Mouse (Mus musculus) Patski (cell line): ENCODE results near the gene Olfml2a. TPM values are rescaled to one million over a fixed set of nuclear protein-coding genes. Genes with fewer than 3 reads are reported as not detected.
"Not testable (repeated sequence)": the region's sequence is repeated elsewhere in the genome, so short reads cannot be mapped to it uniquely, and the experiment has no call there.

Experiments used
- ATAC-seq: fragments of 100-300 bp; one replicate; pipeline ENCODE4 v1.8.0; 2021
- CTCF ChIA-PET: fragments of 350-600 bp; sonication (Branson Sonifier 250); formaldehyde crosslinking; loops from one replicate; lab custom pipeline; 2022; ENCODE audit warnings: inconsistent platforms; lab: Charles Lee
- POLR2A ChIA-PET: fragments of 350-600 bp; sonication (Branson Sonifier 250); formaldehyde crosslinking; loops from one replicate; lab custom pipeline; 2022; ENCODE audit warnings: antibody characterized with exemption, inconsistent platforms; lab: Charles Lee
- DNase-seq: peaks from one replicate; pipeline ENCODE4 v3.0.0-alpha.2; 2011; ENCODE audit warnings: low read depth, low spot score
- H3K27me3 ChIP-seq: fragments of 371-371 bp; one replicate; pipeline ENCODE4 v1.5.1; 2021
- CTCF ChIP-seq: fragments of 100-300 bp; IDR thresholded peaks from one replicate; pipeline ENCODE4 v1.5.1; 2021
- in situ Hi-C: fragments of 300-500 bp; cut with MboI; formaldehyde crosslinking; loops from 3 replicates; pipeline ENCODE4 v1.11.1; 2018; ENCODE audit warnings: low pct_unique_long_range_greater_than_20kb, mixed read lengths
- polyA plus RNA-seq: library from polyadenylated mRNA; unstranded; gene quantifications from one replicate; pipeline ENCODE4 v1.2.3, GENCODE M21; 2021

The Olfml2a gene
- polyA plus RNA-seq, 1 experiment from 2014 or later, result 0.01 TPM

DNA sequence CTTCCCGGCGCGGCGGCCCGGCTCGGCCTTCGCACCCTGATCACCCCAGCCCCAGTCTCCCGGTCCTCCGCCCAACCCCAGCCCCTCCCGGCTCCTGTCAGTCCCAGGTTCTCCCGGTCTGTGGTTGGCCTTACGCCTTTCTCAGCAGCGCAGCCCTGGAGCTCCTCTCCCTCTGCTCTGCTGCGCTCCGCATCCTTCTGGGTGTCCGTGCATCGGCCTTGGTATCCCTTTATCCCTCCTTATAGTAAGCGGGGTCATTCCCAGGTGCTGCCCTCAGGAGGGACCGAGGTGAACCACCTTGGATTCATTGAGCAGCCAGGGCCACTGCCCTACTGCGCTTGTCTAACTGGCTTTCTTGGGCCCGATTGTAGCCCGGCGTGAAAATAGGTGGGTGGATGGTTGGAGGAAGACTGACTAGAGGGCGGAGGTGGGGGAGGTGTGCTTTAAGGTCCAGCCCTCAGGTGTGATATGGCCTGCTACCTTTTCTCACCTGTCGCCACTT, 76.6 kb downstream of the Olfml2a start:
- ChIA-PET CTCF (interaction anchor here (0.7 kb wide), 1 partner anchor 80 kb away, joined by 3 read pairs; no protein-coding TSS in a partner anchor), POLR2A (interaction anchor here (1.9 kb wide), 1 partner anchor 9 kb away, joined by 7 read pairs; no protein-coding TSS in a partner anchor)
- no peak for TF ChIP-seq CTCF
- in situ Hi-C loops, result loop anchor here (10.0 kb wide), 1 partner anchor 364 kb away; the partner anchor contains the start of gene Psmb7
- ATAC-seq (peak; percentile 27), DNase-seq (no peak)
- H3K27me3 ChIP-seq, result no peaks in the 10 kb centered on the region

- H3K27me3 ChIP-seq, result no peaks in the 10 kb centered on the region
- no peak for TF ChIP-seq CTCF
- in situ Hi-C loops, result loop anchor here (10.0 kb wide), 1 partner anchor 364 kb away; the partner anchor contains the start of gene Psmb7
- CTCF ChIA-PET, result interaction anchor here (0.7 kb wide), 1 partner anchor 81 kb away, joined by 3 read pairs; no protein-coding TSS in a partner anchor
- ATAC-seq (no peak), DNase-seq (no peak)
- POLR2A ChIA-PET, result interaction anchor here (1.1 to 1.9 kb wide), 2 partner anchors 10 kb away, joined by 6 to 7 read pairs; no protein-coding TSS in a partner anchor
These were observed 77.2 kb downstream of the Olfml2a start for GRCm38 (mm10) chr2:39008954-39009365.

- DNase-seq, H3K27me3 ChIP-seq, ATAC-seq, in situ Hi-C loops, CTCF ChIA-PET: not testable (repeated sequence)
- POLR2A ChIA-PET, result interaction anchor here (1.0 to 1.7 kb wide), 3 partner anchors 11 to 38 kb away, joined by 3 read pairs; no protein-coding TSS in a partner anchor
These were observed 78.4 kb downstream of the Olfml2a start for GRCm38 (mm10) chr2:39010144-39010543.

- no peak for TF ChIP-seq CTCF
- ChIA-PET CTCF (interaction anchor here (1.4 kb wide), 1 partner anchor 20 kb away, joined by 3 read pairs; no protein-coding TSS in a partner anchor), POLR2A (interaction anchor here (1.4 to 1.7 kb wide), 2 partner anchors 10 to 37 kb away, joined by 3 read pairs; no protein-coding TSS in a partner anchor)
- ATAC-seq, result no peak
- DNase-seq, result no peak
- no peaks in the 10 kb centered on the region for H3K27me3 ChIP-seq
- in situ Hi-C loops, result no loop called here
These were observed 79.5 kb downstream of the Olfml2a start for GRCm38 (mm10) chr2:39011264-39011663.

DNA sequence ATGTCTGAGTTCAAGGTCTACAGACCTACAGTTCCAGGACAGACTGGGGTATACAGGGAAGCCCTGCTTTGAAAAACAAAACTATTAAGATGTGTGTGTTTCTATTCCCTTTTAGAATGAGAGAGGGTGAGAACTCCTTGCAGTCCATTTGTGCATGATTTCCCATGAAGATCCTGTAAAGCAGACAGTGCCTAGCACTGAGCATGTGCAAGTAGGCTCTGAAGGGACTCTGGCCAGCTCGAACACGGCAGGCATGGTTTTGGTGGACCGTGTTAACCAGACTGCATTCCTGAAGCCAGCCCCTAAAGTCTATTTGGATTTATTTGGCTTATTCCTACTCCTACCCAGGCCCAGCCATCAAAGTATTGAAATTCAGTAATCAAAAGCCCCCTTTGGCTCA, 80.2 kb downstream of the Olfml2a start:
- no peak for TF ChIP-seq CTCF
- ATAC-seq, result no peak
- in situ Hi-C loops, result no loop called here
- H3K27me3 ChIP-seq, result no peaks in the 10 kb centered on the region
- ChIA-PET POLR2A (no interaction called here), CTCF (interaction anchor here (1.4 kb wide), 1 partner anchor 20 kb away, joined by 3 read pairs; no protein-coding TSS in a partner anchor)
- no peak for DNase-seq

DNA sequence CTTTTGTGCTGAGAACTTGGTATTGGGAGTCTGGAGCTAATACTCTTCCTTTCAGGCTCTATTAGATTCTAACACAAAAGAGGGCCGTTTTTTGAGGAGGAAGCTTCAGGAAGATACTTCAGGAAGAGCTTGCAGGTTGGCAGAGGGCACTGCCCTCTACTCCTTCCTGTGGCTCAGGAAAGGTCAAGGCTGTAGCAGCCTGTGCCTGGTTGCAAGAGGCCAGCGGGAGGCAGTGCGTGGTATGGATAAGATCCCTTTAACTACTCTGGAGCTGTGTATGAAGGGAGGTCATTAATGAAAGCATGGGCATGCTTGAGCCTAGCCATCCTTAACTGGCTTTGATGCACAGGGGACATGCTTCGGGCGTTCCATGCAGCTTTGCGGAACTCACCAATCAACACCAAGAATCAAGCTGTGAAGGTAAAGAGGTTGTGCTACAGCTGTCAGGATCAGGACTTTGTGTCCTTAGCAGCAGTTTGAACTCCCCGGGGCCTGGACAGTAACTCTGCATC, 81.0 kb downstream of the Olfml2a start:
- POLR2A ChIA-PET, result no interaction called here
- in situ Hi-C loops, result no loop called here
- CTCF ChIA-PET, result no interaction called here
- ATAC-seq, result no peak
- no peak for TF ChIP-seq CTCF
- no peak for DNase-seq
- no peaks in the 10 kb centered on the region for H3K27me3 ChIP-seq

Other genes with a start within 250 kb of the Olfml2a start
- not detected for gene Nr5a1, start 217.4 kb upstream of the Olfml2a start, polyA plus RNA-seq
- 4.9 TPM for gene Nr6a1, start 4.3 kb upstream of the Olfml2a start, polyA plus RNA-seq
- 0.40 TPM for gene Wdr38, start 65.5 kb downstream of the Olfml2a start, polyA plus RNA-seq
- 93.2 TPM for gene Arpc5l, start 73.4 kb downstream of the Olfml2a start, polyA plus RNA-seq
- gene Rpl35, start 73.6 kb downstream of the Olfml2a start, polyA plus RNA-seq, result 505 TPM
- 31.3 TPM for gene Golga1, start 133.6 kb downstream of the Olfml2a start, polyA plus RNA-seq